Mouse (Mus musculus): ENCODE results near the gene B3gnt3. TPM values are rescaled to one million over a fixed set of nuclear protein-coding genes. Genes with fewer than 3 reads are reported as not detected.

B3gnt3 gene
- polyA plus RNA-seq, 1 experiment from 2014 or later: 4.3 TPM

GRCm38 (mm10) chr8:71670621-71671548, 30.7 kb downstream of the B3gnt3 start:
- H3K9ac ChIP-seq (ENCODE audit: low read depth, low read length): no peak overlapping the region
- H3K27ac ChIP-seq: no peak overlapping the region
- H3K4me3 ChIP-seq (replicated peaks; ENCODE audit: low read depth, low read length): peak overlapping the region; percentile 41
- H3K9me3 ChIP-seq (replicated peaks; ENCODE audit: low read length): no peaks in the 10 kb centered on the region
- no peak for TF ChIP-seq CTCF (IDR thresholded peaks at IDR 0.05; ENCODE audit: low read depth)
- H3K4me2 ChIP-seq (ENCODE audit: low read length): peak overlapping the region; percentile 81
- H3K4me1 ChIP-seq (replicated peaks; ENCODE audit: insufficient read depth, low read length): peaks cover 27% of the 10 kb centered on the region
- peaks cover 5% of the 10 kb centered on the region; the same call in 1 of the 2 replicates for H3K27me3 ChIP-seq (ENCODE audit: insufficient read depth, low read length)
- peak; percentile 48 for DNase-seq (ENCODE audit: low spot score)
- H3K36me3 ChIP-seq (ENCODE audit: insufficient read depth, low read length): no peaks in the 10 kb centered on the region
- under 1% methylated on average over 64 of the region's 64 CpGs for WGBS
- peak; percentile 27 for ATAC-seq (replicated peaks; ENCODE audit: low FRiP score, low read depth)

GRCm38 (mm10) chr8:71670198-71670597, 31.4 kb downstream of the B3gnt3 start:
- Histone ChIP-seq H3K4me1 (replicated peaks; ENCODE audit: insufficient read depth, low read length) (peaks cover 27% of the 10 kb centered on the region), H3K9ac (ENCODE audit: low read depth, low read length) (no peak overlapping the region), H3K9me3 (replicated peaks; ENCODE audit: low read length) (no peaks in the 10 kb centered on the region), H3K36me3 (ENCODE audit: insufficient read depth, low read length) (no peaks in the 10 kb centered on the region), H3K4me2 (ENCODE audit: low read length) (peak overlapping the region; percentile 81), H3K4me3 (replicated peaks; ENCODE audit: low read depth, low read length) (peak overlapping the region; percentile 41), H3K27ac (no peak overlapping the region), H3K27me3 (ENCODE audit: insufficient read depth, low read length) (peaks cover 5% of the 10 kb centered on the region; the same call in 1 of the 2 replicates)
- DNase-seq (ENCODE audit: low spot score): no peak
- WGBS: 12% methylated on average over 9 of the region's 12 CpGs
- no peak for TF ChIP-seq CTCF (IDR thresholded peaks at IDR 0.05; ENCODE audit: low read depth)
- ATAC-seq (replicated peaks; ENCODE audit: low FRiP score, low read depth): no peak

GRCm38 (mm10) chr8:71668220-71668975, 33.2 kb downstream of the B3gnt3 start:
- ATAC-seq (replicated peaks; ENCODE audit: low FRiP score, low read depth) (no peak), DNase-seq (ENCODE audit: low spot score) (peak; percentile 69)
- WGBS: 1% methylated on average over 21 of the region's 21 CpGs
- Histone ChIP-seq H3K4me1 (replicated peaks; ENCODE audit: insufficient read depth, low read length) (peaks cover 27% of the 10 kb centered on the region), H3K9me3 (replicated peaks; ENCODE audit: low read length) (no peaks in the 10 kb centered on the region), H3K36me3 (ENCODE audit: insufficient read depth, low read length) (no peaks in the 10 kb centered on the region), H3K4me3 (replicated peaks; ENCODE audit: low read depth, low read length) (peak overlapping the region; percentile 12; the same call in 1 of the 2 replicates), H3K27me3 (ENCODE audit: insufficient read depth, low read length) (peaks cover 5% of the 10 kb centered on the region; the same call in 1 of the 2 replicates), H3K27ac (no peak overlapping the region), H3K9ac (ENCODE audit: low read depth, low read length) (no peak overlapping the region), H3K4me2 (ENCODE audit: low read length) (peak overlapping the region; percentile 30)
- no peak for TF ChIP-seq CTCF (IDR thresholded peaks at IDR 0.05; ENCODE audit: low read depth)

- H3K9ac ChIP-seq (ENCODE audit: low read depth, low read length): no peak overlapping the region
- no peak overlapping the region for H3K4me2 ChIP-seq (ENCODE audit: low read length)
- H3K4me3 ChIP-seq (replicated peaks; ENCODE audit: low read depth, low read length): no peak overlapping the region
- ATAC-seq (replicated peaks; ENCODE audit: low FRiP score, low read depth) (no peak), DNase-seq (ENCODE audit: low spot score) (no peak)
- no peaks in the 10 kb centered on the region for H3K9me3 ChIP-seq (replicated peaks; ENCODE audit: low read length)
- no peak for TF ChIP-seq CTCF (IDR thresholded peaks at IDR 0.05; ENCODE audit: low read depth)
- peaks cover 5% of the 10 kb centered on the region; the same call in 1 of the 2 replicates for H3K27me3 ChIP-seq (ENCODE audit: insufficient read depth, low read length)
- H3K27ac ChIP-seq: no peak overlapping the region
- whole genome bisulfite sequencing: 57% methylated on average over 5 of the region's 5 CpGs
- no peaks in the 10 kb centered on the region for H3K36me3 ChIP-seq (ENCODE audit: insufficient read depth, low read length)
- H3K4me1 ChIP-seq (replicated peaks; ENCODE audit: insufficient read depth, low read length): peaks cover 27% of the 10 kb centered on the region
Measured at GRCm38 (mm10) chr8:71667256-71667655, 34.3 kb downstream of the B3gnt3 start.

- Histone ChIP-seq H3K9ac (ENCODE audit: low read depth, low read length) (no peak overlapping the region), H3K36me3 (ENCODE audit: insufficient read depth, low read length) (no peaks in the 10 kb centered on the region), H3K4me1 (replicated peaks; ENCODE audit: insufficient read depth, low read length) (peaks cover 25% of the 10 kb centered on the region), H3K4me3 (replicated peaks; ENCODE audit: low read depth, low read length) (no peak overlapping the region), H3K27ac (no peak overlapping the region), H3K27me3 (ENCODE audit: insufficient read depth, low read length) (peaks cover 5% of the 10 kb centered on the region; the same call in 1 of the 2 replicates), H3K9me3 (replicated peaks; ENCODE audit: low read length) (no peaks in the 10 kb centered on the region), H3K4me2 (ENCODE audit: low read length) (no peak overlapping the region)
- DNase-seq (ENCODE audit: low spot score) (no peak), ATAC-seq (replicated peaks; ENCODE audit: low FRiP score, low read depth) (no peak)
- no peak for TF ChIP-seq CTCF (IDR thresholded peaks at IDR 0.05; ENCODE audit: low read depth)
- WGBS: 46% methylated on average over 1 of the region's 1 CpGs
Measured at GRCm38 (mm10) chr8:71666855-71667254, 34.7 kb downstream of the B3gnt3 start.

Measured in kidney, postnatal 0 days (tissue).